20 mouse cellular contexts compared by ENCODE assay signal in genomic region chr12:86508313-86508988, GRCm38 (mm10).
DNase-seq lines count a peak whose midpoint lies in the region; ATAC-seq and TF ChIP-seq lines count a peak whose summit lies in the region.
"Had no signal": no experiment of that assay in that cellular context is flagged by ENCODE, and none has a peak within 500 bp of the region (broad histone marks: within the 10 kb centered on the region; RNA-seq: fewer than 3 reads in every experiment).

No protein-coding gene starts in this region.

- no peaks in the 10 kb centered on the region for H3K36me3 ChIP-seq in forebrain, embryonic 11.5 days (ENCODE audit: control insufficient read depth, insufficient read depth, low read length)
- no peaks in the 10 kb centered on the region for H3K36me3 ChIP-seq in forebrain, embryonic 13.5 days (ENCODE audit: poor library complexity, severe bottlenecking)
- no peaks in the 10 kb centered on the region for H3K36me3 ChIP-seq in kidney, adult 2 months (ENCODE audit: control insufficient read depth, insufficient read depth, low read length)
- H3K36me3 ChIP-seq in lung, postnatal 0 days (ENCODE audit: insufficient read depth, low read length), result no peaks in the 10 kb centered on the region
- H3K36me3 ChIP-seq: limb, embryonic 12.5 days had no signal

- no peaks in the 10 kb centered on the region for H3K9me3 ChIP-seq in forebrain, embryonic 11.5 days (ENCODE audit: control insufficient read depth, low read length)
- no peaks in the 10 kb centered on the region for H3K9me3 ChIP-seq in forebrain, embryonic 13.5 days (replicated peaks)
- H3K9me3 ChIP-seq in lung, postnatal 0 days (ENCODE audit: low read length), result no peaks in the 10 kb centered on the region
- H3K9me3 ChIP-seq: limb, embryonic 12.5 days had no signal

- WGBS in forebrain, embryonic 11.5 days, result 74% methylated on average over 6 of the region's 6 CpGs
- WGBS in forebrain, embryonic 13.5 days, result 75% methylated on average over 6 of the region's 6 CpGs
- 81% methylated on average over 6 of the region's 6 CpGs for WGBS in kidney, adult 2 months
- WGBS in lung, postnatal 0 days, result 77% methylated on average over 6 of the region's 6 CpGs

- H3K4me3 ChIP-seq in forebrain, embryonic 11.5 days (ENCODE audit: low read depth, low read length), result no peak overlapping the region
- H3K4me3 ChIP-seq in forebrain, embryonic 13.5 days, result no peak overlapping the region
- H3K4me3 ChIP-seq in kidney, adult 2 months (ENCODE audit: insufficient read depth, low read depth, low read length), result no peak overlapping the region
- H3K4me3 ChIP-seq in lung, postnatal 0 days (ENCODE audit: low read depth, low read length), result no peak overlapping the region
- H3K4me3 ChIP-seq: limb, embryonic 12.5 days had no signal

- H3K27me3 ChIP-seq in forebrain, embryonic 11.5 days (ENCODE audit: control insufficient read depth, insufficient read depth, low read length), result no peaks in the 10 kb centered on the region
- H3K27me3 ChIP-seq in forebrain, embryonic 13.5 days, result no peaks in the 10 kb centered on the region
- no peaks in the 10 kb centered on the region for H3K27me3 ChIP-seq in kidney, adult 2 months (replicated peaks; ENCODE audit: control insufficient read depth, insufficient read depth, low read length)
- no peaks in the 10 kb centered on the region for H3K27me3 ChIP-seq in lung, postnatal 0 days (replicated peaks; ENCODE audit: insufficient read depth, low read length)

- H3K4me1 ChIP-seq in forebrain, embryonic 11.5 days (replicated peaks; ENCODE audit: control insufficient read depth, insufficient read depth, low read length), result no peaks in the 10 kb centered on the region
- H3K4me1 ChIP-seq in forebrain, embryonic 13.5 days, result peaks cover 8% of the 10 kb centered on the region
- H3K4me1 ChIP-seq in kidney, adult 2 months (ENCODE audit: control insufficient read depth, insufficient read depth, low read length), result no peaks in the 10 kb centered on the region
- no peaks in the 10 kb centered on the region for H3K4me1 ChIP-seq in lung, postnatal 0 days (ENCODE audit: insufficient read depth, low read depth, low read length)

- TF ChIP-seq POLR2A in kidney, adult 2 months (IDR thresholded peaks at IDR 0.05; ENCODE audit: low read depth, low read length), result no peak

- H3K27ac ChIP-seq in forebrain, embryonic 11.5 days (ENCODE audit: low read depth, low read length), result no peak overlapping the region
- no peak overlapping the region for H3K27ac ChIP-seq in forebrain, embryonic 13.5 days
- H3K27ac ChIP-seq in kidney, adult 2 months (ENCODE audit: insufficient read depth, low read depth, low read length), result no peak overlapping the region
- H3K27ac ChIP-seq in lung, postnatal 0 days (ENCODE audit: low read length), result no peak overlapping the region
- H3K27ac ChIP-seq: limb, embryonic 12.5 days; macrophage had no signal

- no peak for ATAC-seq in forebrain, embryonic 11.5 days (replicated peaks; ENCODE audit: low FRiP score)
- ATAC-seq in forebrain, embryonic 13.5 days, result no peak
- ATAC-seq in lung, postnatal 0 days, result no peak
- ATAC-seq: CD4-positive, CD25-positive, alpha-beta regulatory T cell, adult 4 months; forebrain, embryonic 14.5 days; hindbrain, embryonic 16.5 days; Patski had no signal

- TF ChIP-seq EP300 in lung, postnatal 0 days (IDR thresholded peaks at IDR 0.05), result no peak

- DNase-seq in forebrain, embryonic 11.5 days (ENCODE audit: low spot score), result peak; percentile 47
- DNase-seq in kidney, adult 2 months, result no peak
- no peak for DNase-seq in kidney, postnatal 14 days
- no peak for DNase-seq in lung, postnatal 0 days (ENCODE audit: low spot score)
- DNase-seq in lung, adult 18-20 months, result no peak
- DNase-seq in induced T-regulatory cell, adult 2 months (ENCODE audit: low read depth), result peak; percentile 9
- DNase-seq in frontal cortex, postnatal 14 days (ENCODE audit: low spot score in 2 of 2), result no peak
- DNase-seq: cerebellum, adult 11 months; cerebellum, postnatal 14 days; midbrain, embryonic 14.5 days; retina, postnatal 1 day; right cerebral cortex, postnatal 4 days; thymus, adult 2 months had no signal

- peak; percentile 42 for TF ChIP-seq CTCF in kidney, adult 2 months (conservative IDR thresholded peaks at IDR 0.05; ENCODE audit: insufficient read depth, insufficient read length, low read depth, low read length)
- TF ChIP-seq CTCF in lung, postnatal 0 days (IDR thresholded peaks at IDR 0.05), result peak; percentile 26

- H3K9ac ChIP-seq in forebrain, embryonic 11.5 days (ENCODE audit: low read length), result no peak overlapping the region
- H3K9ac ChIP-seq in forebrain, embryonic 13.5 days, result no peak overlapping the region
- no peak overlapping the region for H3K9ac ChIP-seq in lung, postnatal 0 days (replicated peaks; ENCODE audit: low read depth)
- H3K9ac ChIP-seq: limb, embryonic 12.5 days had no signal

- H3K4me2 ChIP-seq in forebrain, embryonic 11.5 days (ENCODE audit: low read depth, low read length, severe bottlenecking), result no peak overlapping the region
- no peak overlapping the region for H3K4me2 ChIP-seq in forebrain, embryonic 13.5 days
- H3K4me2 ChIP-seq in lung, postnatal 0 days (replicated peaks; ENCODE audit: low read depth, low read length), result no peak overlapping the region
- H3K4me2 ChIP-seq: limb, embryonic 12.5 days had no signal

Comparison
In these comparisons a context has a peak if more than half of its experiments do, and no peak if none do; other contexts are left out.
1. DNase-seq: peak in forebrain, embryonic 11.5 days (single experiment) and induced T-regulatory cell, adult 2 months (single experiment); none in kidney, adult 2 months (single experiment), kidney, postnatal 14 days (single experiment), lung, postnatal 0 days (single experiment), lung, adult 18-20 months (0 of 2) and frontal cortex, postnatal 14 days (0 of 2).